Mouse (Mus musculus) megakaryocyte, embryonic 14.5 days (primary cell): ENCODE data around the gene Tor4a.

Experiments used
- FLI1 ChIP-seq: IDR thresholded peaks from 2 replicates; pipeline ENCODE4 v1.6.1; 2012; ENCODE audit warnings: low read length, inconsistent platforms, mixed read lengths
- GATA1 ChIP-seq: IDR thresholded peaks from 3 replicates; pipeline ENCODE4 v1.6.1; 2012; ENCODE audit warnings: mixed read lengths, low read length, inconsistent platforms, borderline replicate concordance

GRCm38 (mm10) chr2:25195211-25196156, 1.2 kb downstream of the Tor4a start:
- TF ChIP-seq GATA1 = no peak
- no peak for TF ChIP-seq FLI1
